Mouse (Mus musculus): ENCODE data around the gene Gje1.

Gene Gje1

DNA sequence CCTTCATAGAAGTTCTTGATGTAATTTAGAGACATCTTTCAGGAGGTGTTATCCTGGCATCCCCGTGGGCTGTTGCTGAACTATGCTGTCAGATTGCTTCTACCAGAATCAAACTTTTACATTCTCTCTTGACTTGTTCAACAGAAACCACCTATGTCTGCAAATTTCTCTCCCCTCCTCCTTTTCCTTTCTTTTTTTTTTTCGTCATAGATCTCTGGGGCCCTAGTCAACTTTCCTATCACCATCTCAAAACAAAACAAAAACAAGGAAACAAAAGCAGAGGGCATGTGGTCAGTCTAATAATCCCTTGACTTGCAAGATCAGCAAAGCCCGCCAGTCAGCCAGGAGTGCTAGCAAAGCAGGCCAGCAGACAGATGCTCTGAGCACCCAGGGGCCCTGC is at the start of gene Gje1:
Gje1 (minus strand) TSS at position 101 of the 400 bp plus-strand sequence.
- no peak for DNase-seq

DNA sequence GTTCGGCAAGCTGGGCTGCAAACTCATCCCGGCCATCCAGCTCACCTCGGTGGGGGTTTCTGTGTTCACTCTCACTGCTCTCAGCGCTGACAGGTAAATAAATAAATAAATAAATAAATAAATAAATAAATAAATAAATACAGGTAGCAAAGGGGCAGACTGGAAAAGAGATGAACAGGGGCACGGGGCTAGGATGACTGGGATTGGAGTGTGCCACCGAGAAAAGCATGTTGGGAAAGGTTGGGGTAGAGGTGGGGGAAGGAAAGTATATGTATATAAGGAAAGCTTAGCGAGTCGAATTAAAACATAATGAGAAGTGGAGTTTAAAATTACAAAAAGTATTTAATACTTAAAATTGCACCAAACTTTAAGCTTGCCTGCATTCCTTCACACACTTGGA is 42.6 kb upstream of the Gje1 start:
- no peak for DNase-seq

DNA sequence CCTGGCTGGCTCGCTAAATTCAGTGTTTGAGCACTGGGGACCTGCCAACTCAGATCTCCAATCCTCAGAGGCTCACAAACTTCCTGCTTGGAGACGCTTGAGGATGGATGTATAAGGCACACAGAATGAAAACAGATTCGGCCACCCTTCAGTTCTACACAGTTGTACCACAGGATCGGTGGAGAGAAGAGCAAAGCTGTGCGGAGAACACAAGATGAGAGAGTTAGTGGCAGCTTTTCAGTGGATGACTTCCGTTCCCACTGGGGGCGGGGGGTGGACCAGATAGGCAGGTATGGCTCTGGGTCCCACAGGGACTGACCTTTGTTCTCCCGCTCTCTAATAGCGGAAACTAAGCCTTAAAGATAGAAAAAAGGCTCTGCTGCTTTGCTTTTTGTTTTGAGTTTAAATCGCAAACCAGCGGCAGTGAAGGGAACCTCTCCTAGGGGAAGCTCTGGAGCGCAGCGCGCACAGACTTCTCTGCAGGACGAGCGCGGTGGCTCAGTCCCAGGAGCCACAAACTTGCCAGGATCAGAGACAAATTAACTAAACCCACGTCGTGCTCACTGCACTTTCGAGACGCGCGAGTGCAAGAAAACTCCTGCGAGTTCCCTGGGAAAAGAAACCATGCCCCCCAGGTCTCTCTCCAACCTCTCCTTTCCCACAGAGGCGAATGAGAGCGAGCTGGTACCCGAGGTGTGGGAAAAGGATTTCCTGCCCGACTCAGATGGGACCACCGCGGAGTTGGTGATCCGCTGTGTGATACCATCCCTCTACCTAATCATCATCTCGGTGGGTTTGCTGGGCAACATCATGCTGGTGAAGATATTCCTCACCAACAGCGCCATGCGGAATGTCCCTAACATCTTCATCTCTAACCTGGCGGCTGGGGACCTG is 41.9 kb upstream of the Gje1 start:
- no peak for DNase-seq

DNA sequence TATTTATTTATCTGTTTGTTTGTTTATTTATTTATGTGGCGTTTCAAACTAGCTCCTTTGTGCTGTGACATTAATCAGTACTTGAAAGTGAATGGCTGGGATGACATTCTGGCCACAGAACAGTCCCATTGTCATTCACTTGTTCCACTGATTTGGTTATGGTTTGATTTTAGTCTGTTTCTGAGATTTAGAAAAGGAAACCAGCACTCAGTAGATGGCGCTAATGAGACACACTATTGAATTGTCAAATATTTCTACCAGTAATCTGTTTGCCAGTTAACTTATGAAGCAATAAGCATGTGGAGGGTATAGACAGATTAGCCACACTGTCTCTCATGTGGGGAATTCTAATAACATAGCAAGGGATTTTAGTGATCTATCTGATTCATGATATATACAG is 16.3 kb upstream of the Gje1 start:
- DNase-seq, result peak; percentile 39

DNA sequence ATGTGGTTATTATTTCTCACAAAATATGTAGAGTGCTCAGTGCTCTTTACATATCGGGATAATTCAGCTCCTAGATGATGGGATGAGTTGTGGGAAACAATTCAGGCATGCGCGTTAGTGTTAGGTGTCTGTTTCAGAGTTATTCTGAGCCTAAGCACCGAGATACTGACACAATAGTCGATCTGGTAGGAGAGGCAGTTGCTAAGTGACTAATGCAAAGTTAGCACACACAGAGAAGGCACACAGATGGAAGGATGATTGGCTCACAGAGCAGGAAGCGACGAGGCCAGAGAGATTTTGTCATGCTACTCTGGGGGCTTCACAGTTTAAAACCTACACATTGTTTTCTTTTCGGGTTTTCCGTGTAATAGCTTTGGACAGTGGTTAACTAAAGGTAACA is 7.7 kb upstream of the Gje1 start:
- DNase-seq, result no peak

DNA sequence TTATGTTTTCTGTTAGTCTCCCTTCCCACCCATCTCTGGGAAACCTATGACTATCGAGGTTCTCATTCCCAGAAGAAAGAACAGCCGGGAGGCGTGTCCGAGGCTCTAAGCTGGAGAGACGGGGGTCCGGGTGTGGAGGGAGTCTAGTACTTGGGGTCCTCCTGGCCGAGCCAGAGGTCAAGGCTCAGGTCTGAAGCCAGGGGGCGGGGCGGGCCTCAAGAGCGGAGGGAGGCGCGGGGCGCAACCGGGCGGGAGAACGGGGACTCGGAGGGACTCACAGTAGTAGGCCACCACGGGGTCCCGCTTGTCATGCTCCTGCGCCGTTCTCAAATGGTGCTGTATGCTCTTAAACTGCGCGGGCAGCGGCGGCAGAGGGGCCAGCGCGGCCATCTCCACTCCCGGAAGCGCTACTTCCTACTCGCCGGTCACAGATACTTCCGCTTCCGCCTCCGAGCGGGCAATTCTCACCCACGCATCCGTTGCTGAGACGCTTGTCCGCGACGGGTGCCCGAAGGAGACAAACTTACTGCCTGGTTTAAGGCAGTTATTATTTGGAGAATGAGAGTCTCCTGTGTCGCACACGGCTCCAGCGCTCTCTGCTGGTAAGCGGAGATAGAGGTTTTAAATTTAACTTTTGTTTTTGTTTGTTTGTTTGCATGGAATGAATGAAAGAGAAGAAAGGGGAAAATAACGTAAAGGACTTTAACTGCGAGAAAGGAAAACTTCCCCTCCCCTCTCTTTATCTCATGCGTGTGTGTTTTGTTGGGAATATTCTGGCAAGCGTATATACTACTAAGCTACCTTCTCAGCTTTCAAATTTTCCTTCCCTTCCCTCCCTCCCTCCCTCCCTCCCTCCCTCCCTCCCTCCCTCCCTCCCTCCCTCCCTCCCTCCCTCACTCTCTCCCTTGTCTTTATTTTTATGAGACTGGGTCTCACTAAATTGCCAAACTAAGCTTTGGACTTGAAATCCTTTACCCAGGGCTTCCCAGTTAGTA is 12.6 kb downstream of the Gje1 start, which contains the start of the genes Vta1 and Nmbr:
Vta1 (minus strand) TSS at position 489 of the 995 bp plus-strand sequence.
Nmbr (plus strand) TSS at position 520 of the 995 bp plus-strand sequence.
- peak; percentile 98 for DNase-seq

DNA sequence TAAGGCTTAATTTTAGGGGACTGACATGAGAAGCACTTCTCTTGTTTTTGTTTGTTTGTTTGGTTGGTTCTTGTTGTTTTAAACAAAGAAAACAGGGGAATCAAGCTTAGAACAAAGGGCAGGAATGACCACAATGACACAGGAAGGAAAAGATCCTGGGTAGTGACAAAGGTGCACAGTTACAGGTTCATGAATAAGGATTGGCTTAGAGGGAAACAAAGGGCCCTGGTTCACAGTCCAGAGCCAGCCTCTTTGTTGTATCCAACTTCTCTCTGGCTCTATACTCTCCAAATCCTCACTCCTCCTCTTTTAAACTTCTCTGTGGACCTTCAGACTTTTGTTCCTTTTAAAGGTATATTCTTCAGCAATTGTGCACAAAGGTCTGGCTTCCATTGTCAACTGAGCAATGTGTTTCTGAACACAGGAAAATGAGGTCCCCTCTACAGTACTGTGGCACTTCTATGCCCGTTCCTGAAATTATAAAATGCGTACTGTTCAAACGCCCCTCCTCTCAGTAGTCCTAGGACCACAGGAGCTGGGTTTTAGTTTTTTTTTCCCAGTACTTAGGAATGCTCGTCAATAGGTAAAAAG is 14.1 kb downstream of the Gje1 start:
- DNase-seq, result no peak

DNA sequence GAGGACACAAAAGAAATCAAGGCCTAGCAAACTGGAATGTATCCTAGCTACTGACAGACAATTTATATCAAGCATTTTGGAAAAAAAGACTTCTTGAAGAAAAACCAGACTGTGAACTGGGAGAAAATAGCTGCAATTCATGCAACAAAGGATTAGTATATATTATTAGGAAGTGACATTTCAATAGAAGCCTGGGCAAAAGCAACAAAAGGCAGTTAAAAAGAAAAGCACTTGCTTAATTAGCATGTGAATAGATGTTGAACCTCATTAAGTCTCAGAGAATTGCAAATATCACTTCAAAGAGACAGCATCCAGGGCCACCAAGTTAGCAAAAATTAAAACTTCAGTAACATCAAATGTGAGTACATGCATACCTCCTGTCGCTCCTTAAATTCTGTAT is 14.8 kb downstream of the Gje1 start:
- DNase-seq, result no peak

DNA sequence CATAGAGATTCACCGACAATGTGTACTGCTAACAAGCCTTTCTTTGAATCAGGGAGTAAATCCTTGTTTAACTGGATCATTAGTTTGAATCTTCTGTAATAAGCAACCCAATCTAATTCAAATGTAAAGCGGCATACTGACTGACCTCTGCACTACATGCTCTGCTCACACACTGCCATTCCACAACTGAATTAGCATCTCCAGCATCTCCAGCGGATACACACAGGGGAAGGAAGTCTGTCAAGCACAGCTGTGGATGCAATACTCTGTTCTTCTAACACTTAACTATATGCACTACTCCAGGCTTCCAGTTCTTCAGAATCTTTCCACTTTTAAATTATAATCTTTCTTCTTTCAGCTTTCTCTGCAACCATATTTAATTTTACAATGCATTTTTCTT is 27.7 kb downstream of the Gje1 start:
- DNase-seq, result no peak

DNA sequence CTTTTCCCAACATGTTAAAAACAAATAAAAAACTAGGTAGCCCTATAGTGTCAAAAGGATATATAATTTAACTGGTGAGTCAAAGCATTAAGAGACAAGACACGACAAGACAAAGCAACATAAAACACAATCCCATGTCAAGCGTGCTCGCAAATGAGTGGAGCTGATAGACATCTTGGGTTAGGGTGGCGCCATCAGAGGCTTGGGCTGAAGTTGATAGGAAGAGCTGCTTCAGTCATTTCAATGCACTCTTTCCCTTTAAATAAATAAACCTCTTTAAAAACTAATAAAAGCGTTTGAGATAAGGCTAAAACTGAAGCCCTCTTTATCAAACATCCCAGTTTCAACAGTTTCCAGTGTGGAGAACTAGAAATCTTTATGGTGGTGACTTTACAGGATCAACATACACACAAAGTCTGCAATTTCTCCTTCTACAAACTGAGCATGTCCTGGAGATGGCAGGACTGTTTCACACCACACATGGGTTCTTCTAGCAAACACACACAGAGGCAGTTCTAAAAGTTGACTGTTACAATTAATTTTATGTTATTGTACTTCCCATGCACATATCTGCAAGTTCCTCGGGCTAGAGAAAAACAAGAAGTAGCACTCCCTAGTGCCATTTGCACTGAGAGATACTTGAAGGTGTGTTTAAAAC is 29.1 kb downstream of the Gje1 start:
- DNase-seq, result no peak

DNA sequence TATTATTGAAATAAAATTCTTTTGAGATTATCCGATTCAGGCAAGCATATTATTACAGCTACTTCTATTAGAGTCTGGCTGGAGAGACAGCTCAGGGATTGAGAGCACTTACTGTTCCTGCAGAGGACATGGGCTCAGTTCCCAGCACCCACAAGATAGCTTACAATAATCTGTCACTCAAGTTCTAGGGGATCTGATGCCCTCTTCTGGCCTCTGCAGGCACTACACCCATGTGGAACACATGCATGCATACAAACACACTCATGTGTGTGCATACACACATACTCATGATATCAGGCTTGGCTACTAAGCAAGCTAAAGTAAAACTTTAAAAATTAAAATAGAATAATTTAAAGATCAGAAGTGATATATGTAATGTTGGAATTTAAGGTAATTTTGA is 32.4 kb downstream of the Gje1 start:
- no peak for DNase-seq

DNA sequence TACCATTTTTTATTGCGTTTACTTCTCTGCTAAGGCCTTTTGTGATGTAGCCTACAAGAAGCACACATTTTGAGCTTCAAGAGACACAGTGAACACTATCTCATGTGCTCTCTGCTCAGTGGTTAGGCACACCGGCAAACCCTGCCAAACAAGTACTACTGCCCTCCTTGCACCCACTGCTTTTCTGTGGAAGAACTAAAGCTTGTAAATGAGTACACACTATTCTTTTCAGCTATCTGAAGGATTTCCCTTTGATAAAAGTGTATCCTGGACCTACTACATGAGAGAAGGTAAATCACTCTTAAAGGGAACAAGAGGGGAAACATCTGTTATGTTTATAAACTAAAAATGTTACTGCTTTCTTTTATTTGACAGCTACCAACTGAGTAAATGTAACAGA is 51.9 kb downstream of the Gje1 start:
- no peak for DNase-seq

Measured in kidney, postnatal 14 days (tissue).